Mouse (Mus musculus): ENCODE measurements around the gene Pank2.
A peak's percentile ranks its signal among the peaks of the same experiment; 100 is the strongest.
"Not testable (repeated sequence)": the region's sequence is repeated elsewhere in the genome, so short reads cannot be mapped to it uniquely, and the experiment has no call there.

Pank2 gene

DNA sequence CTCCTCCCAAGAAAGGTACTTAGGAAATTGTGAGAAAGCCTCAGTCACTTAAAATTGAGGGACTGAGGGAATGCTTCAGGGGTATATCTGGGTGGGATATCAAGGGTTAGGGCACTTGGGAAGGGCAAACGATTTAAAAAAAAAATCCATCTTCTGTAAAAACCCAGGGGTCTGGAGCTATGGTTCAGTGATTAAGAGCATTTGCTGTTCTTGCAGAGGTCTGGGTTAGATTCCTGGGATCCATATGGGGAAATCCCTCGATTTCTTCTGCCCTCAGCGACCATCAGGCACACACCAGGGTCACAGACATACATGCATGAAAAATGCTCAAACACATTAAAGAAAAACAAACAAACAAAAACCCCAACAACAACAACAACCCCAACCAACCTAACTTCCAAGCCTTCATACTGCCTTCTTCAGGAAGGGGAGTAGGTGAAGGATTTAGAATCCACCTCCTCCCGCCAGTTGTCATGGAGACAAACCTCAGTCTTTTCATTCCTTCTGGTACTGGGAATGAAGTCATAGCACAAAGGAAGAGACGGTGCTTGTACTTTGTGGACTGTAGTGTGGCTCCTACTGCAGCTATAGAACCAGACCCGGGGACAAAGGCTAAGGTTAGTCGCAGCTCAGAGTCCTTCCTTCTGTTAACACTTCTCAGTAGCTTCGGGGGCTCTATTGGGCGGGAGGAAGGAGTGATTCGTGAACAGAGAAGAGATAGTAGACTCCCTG, 648 bp upstream of the Pank2 start:
- DNase-seq: no peak

DNA sequence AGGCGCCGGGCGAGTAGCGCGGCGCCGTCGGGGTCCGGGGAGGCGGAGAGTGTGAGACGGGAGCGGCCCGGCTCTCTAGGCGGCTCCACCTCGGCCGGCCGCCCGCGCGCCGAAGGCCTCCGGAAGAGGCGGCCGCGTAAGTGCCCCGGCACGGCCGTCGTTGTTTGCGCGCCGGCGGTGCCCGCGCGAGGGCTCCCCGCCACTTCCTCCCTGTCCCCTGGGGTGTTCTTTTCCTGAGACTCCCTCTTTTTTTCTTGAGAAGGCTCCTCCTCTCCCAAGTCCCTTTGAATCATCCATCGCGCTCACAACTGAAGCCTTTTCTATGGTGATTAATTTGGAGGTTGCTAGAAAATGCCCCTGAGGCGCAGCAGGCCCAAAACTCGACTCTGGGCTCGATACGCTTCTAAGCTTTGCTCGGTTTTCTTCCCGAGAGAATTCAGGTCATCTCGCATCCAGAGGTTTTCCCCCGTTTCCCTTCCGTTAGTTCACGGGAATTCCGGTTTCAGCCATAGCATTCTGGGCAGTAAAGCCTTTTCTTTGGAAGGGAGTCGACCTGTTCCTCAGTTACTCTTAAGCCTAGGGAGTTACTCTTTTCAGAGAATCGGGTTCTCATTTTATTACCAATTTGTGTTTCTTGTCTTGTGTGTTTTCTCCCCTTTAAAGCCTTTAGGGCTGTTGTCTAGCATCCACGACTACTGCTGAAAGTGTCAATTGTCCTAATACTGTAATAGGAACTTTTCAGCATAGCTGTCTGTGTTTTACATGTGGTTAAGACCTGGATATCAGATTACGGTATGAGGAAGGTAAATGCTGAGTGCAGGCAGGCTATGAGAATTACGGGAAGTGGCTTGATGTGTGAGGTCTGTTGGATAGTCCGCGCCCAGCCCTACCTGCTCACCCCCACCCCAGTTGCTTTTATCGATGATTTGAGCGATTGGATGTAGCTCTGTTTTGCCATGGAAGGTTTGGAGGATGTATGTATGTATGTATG, 680 bp downstream of the Pank2 start:
- DNase-seq: peak in 1 of 2 experiments; percentile 14

DNA sequence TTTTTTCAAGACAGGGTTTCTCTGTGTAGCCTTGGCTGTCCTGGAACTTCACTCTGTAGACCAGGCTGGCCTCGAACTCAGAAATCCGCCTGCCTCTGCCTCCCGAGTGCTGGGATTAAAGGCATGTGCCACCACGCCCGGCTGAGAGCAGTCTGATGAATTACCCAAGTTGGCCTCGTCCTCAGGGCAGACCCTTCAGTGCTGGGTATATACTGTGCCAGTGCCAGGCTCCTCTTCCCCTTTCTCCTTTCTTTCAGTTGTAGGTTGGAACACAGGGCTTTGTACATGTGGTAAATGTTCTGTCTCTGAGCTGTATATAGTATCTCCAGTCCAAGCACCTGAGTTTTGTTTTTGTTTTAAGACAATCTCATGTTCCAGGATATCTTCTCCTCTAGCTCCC, 1.7 kb downstream of the Pank2 start:
- DNase-seq: no peak

GRCm38 (mm10) chr2:131265056-131265455, 2.8 kb downstream of the Pank2 start:
- no peak for DNase-seq

- no peak for DNase-seq
Measured at GRCm38 (mm10) chr2:131275493-131275892, 13.2 kb downstream of the Pank2 start.

- DNase-seq: no peak
Measured at GRCm38 (mm10) chr2:131276722-131277121, 14.4 kb downstream of the Pank2 start.

DNA sequence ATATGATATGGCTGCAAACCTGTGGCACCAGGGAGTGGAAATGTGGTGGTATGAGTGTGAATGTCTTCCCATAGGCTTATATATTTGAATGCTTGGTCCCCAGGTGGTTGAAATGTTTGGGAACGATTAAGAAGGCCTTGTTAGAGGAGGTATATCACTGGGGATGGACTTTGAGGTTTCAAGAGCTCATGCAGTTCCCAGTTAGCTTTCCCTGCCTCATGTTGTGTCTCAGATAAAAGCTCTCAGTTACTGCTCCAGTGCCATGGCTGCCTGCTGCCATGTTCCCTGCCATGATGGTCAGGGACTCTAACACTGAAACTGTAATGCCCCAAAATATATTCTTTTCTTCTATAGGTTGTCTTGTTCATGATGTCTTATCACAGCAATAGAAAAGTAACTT, 19.3 kb downstream of the Pank2 start:
- DNase-seq: no peak

- DNase-seq: no peak
Measured at GRCm38 (mm10) chr2:131286276-131286675, 24.0 kb downstream of the Pank2 start.

DNA sequence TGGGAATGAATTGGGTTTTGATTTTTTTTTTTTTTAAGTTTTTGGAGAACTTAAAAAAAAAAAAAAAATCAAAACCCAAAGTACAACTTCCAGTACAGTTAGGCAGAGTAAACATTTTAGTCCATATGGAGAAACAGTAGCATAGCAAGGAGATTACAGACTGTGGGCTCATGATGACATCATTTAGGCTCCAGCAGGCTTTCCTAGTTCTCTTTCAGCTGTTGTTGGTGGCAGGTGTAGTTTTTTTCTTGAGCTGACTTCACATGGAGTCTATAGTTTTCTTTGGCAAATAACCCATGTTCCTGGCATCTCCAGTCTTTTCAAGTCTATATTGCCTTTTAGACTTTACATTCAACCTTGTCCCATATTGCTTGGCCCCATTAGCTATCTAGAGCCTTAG, 28.4 kb downstream of the Pank2 start:
- DNase-seq: no peak

GRCm38 (mm10) chr2:131296746-131297261, 34.5 kb downstream of the Pank2 start:
- no peak for DNase-seq

DNA sequence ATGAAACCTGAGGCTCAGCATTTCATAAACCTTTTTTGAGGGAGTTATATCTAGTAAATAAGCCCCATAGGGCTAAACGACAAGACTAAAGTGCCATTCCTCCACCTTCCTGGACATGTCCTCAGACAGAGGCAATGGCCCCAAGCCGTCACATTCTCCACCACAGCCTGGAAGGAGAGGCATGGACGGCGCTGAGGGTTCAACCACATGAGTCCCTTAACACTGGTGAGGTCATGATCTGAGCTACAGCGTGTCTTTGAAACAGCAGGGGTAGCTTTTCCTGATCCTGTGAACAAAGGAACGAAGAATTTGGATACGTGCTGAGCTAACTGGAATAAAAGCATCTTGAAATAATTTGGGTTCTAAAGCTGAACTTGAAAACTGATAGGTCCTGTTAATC, 36.4 kb downstream of the Pank2 start:
- not testable (repeated sequence) for DNase-seq

- DNase-seq: no peak
Measured at GRCm38 (mm10) chr2:131300485-131300884, 38.2 kb downstream of the Pank2 start.

DNA sequence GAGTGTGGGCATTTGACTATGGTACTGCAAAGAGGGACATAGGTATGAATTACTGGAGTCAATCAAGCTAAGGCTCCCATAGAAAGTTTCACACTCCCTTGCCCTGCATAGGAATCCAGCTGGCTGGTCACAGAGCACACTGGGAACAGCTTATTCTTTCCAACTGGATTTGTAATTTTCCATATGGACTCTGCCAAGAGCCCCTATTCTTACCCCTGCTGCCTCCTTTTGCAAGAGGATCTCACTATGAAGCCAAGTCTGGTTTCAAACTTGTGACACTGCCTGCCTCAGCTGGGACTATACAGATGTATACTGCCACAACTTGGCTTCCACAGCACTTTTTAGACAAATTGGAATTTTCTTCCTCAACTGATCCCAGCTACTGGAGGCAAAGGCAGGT, 39.3 kb downstream of the Pank2 start:
- DNase-seq: no peak

DNA sequence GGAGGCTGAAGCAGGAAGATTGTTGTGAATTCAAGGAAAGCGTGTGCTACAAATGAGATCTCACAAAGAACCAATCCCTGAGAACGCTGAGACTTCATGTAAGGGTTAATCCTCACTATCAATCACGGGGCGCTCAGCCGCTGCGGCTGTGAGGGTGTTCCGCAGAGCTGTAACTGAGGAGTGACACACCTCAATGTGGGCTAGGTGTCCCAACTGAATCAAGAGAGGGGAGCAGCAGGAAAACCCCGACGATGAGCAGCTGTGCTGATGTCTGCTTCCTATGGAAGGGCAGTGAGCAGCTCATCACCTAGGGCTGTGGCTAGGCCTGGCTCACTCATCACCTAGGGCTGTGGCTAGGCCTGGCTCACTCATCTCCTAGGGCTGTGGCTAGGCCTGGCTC, 42.2 kb downstream of the Pank2 start:
- no peak for DNase-seq

- peak in 1 of 2 experiments; percentile 63 for DNase-seq
Measured at GRCm38 (mm10) chr2:131305226-131305625, 42.9 kb downstream of the Pank2 start.

DNA sequence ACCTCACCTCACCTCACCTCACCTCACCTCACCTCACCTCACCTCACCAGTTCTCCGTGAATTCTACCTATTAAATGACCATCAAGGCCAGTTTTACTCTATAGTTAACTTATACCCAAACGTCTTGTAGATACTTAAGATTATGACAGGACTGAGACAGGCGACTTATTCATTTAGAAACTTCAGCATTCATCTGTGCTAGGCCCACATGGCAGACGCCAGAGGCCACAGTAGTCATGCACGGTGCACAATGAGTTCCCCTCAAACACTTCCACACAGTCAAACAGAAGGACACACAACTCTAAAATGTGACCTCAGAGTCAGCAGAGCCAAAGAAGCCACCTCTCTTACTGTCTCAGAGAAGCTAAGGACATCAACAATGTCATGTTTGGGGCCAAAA, 45.1 kb downstream of the Pank2 start:
- DNase-seq: no peak

- DNase-seq: no peak
Measured at GRCm38 (mm10) chr2:131307822-131308221, 45.5 kb downstream of the Pank2 start.

GRCm38 (mm10) chr2:131309296-131309695, 47.0 kb downstream of the Pank2 start:
- DNase-seq: peak in 1 of 2 experiments; percentile 24

DNA sequence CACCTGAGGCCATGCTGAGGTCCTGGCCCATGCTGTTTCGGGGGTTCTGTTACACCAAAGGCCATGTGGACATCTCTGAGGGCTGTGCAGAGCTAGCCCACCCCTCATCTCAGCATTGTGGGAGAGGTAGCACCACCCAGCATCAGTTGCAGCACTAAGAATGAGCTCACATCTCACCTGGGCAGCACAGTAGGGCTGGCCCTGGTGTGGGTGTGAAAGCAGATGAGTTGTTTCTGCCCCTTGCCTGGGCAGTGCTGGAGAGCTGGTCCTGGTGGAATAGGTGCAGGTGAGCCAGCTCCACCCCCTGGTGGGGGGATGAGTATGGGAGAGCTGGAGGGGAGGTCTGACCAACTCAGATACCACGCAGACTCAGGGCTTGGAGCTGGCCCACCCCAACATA, 53.9 kb downstream of the Pank2 start:
- no peak for DNase-seq

- DNase-seq: no peak
Measured at GRCm38 (mm10) chr2:131319401-131319800, 57.1 kb downstream of the Pank2 start.

GRCm38 (mm10) chr2:131321192-131321591, 58.9 kb downstream of the Pank2 start:
- DNase-seq: peak; percentile 64 to 67

GRCm38 (mm10) chr2:131323675-131324074, 61.4 kb downstream of the Pank2 start:
- no peak for DNase-seq

DNA sequence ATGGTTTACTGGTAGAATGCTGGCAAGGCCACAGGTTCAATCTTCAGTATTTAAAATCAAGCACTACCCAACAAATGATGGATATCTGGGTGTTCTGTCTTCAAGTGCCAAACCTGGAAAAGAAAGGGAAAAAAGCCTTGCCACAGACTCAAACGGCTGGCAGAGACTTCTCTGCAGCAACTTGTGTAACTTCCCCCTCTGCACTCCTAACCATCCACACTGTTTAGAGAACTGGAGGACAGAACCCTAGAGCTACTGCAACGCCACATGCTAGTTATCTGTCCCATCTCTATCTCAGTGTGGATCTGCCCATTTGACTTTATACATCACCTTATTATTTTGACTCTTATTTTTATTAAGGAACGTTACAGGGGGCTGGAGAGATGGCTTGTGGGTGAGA, 63.7 kb downstream of the Pank2 start:
- DNase-seq: no peak

DNA sequence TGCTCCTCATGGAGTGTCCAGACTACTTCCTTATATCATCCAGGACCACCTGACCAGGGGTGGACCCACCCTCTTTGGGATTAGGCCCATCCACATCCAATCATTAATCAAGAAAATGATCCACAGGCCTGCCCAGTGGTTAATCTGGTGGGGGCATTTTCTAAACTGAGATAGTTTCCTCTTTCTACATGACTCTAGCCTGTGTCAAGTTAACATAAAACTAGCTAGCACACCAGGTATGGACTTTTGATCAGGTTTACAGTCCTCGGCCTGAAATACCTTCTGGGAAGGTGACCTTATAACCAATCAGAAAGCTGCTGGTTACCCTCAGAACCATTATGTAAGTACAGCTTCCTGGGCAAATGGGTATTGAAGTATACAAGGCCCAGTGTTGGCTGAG, 66.7 kb downstream of the Pank2 start:
- no peak for DNase-seq

All from cerebellum, postnatal 25 days (tissue).